Mouse (Mus musculus): ENCODE data around the gene Mdh1. TPM values are rescaled to one million over a fixed set of nuclear protein-coding genes. Genes with fewer than 3 reads are reported as not detected.
A peak's percentile ranks its signal among the peaks of the same experiment; 100 is the strongest.

The Mdh1 gene
- polyA plus RNA-seq, 1 experiment from 2014 or later = 204 TPM

DNA sequence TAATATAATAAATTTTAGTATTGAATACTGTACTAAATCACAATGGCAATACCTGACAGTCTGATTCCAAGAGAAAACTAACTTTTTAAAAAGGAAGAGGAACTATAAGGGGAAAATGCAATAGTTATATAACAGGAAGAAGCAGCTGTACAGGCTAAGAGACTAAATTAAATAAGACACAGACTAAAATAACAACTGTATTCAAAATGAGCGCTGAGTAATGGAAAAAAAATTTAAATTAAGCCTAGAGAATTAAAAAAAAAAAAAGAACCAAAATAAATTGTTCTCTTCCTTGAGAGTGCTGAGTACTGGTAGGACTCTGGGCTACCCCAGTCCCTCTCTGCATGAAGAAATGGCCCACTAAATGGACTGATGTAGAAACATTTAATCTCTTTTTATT is 4.4 kb downstream of the Mdh1 start:
- Histone ChIP-seq H3K36me3 (ENCODE audit: control insufficient read depth, insufficient read depth) (no peaks in the 10 kb centered on the region; the same call in none of the 2 replicates), H3K4me1 (ENCODE audit: control insufficient read depth, low read depth, low read length) (peaks cover 13% of the 10 kb centered on the region), H3K4me2 (ENCODE audit: low read depth, low read length) (no peak overlapping the region), H3K4me3 (ENCODE audit: low read depth, low read length) (no peak overlapping the region), H3K9me3 (replicated peaks; ENCODE audit: control insufficient read depth, low read length) (no peaks in the 10 kb centered on the region), H3K27me3 (ENCODE audit: control insufficient read depth, insufficient read depth, low read depth, low read length) (no peaks in the 10 kb centered on the region), H3K27ac (ENCODE audit: low read length) (no peak overlapping the region), H3K9ac (ENCODE audit: low read depth, low read length) (no peak overlapping the region)
- WGBS (ENCODE audit: insufficient replicate concordance) = 59% methylated on average over 1 of the region's 1 CpGs
- ATAC-seq (ENCODE audit: low read depth) = no peak

DNA sequence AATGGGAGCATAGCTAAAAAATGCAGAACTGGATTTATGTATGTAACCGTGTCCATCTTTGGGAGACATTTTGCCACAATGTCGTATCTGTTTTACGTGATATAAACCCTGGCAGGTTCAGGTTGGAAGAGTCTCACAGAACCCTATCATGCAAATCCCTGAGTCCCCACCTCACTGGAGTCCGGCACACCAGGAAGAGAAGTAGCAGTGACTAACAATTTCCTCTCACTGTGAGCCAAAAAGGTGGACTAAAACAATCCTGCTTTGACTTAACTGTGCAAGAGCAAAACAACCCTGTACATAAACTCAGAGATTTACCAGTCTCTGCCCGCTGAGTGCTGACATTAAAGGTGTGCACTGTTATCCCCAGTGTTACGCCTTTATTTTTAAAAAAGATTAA is 5.2 kb downstream of the Mdh1 start:
- Histone ChIP-seq H3K36me3 (ENCODE audit: control insufficient read depth, insufficient read depth) (no peaks in the 10 kb centered on the region; the same call in none of the 2 replicates), H3K4me1 (ENCODE audit: control insufficient read depth, low read depth, low read length) (peaks cover 11% of the 10 kb centered on the region), H3K27ac (ENCODE audit: low read length) (no peak overlapping the region), H3K9me3 (replicated peaks; ENCODE audit: control insufficient read depth, low read length) (no peaks in the 10 kb centered on the region), H3K4me3 (ENCODE audit: low read depth, low read length) (no peak overlapping the region), H3K9ac (ENCODE audit: low read depth, low read length) (no peak overlapping the region), H3K27me3 (ENCODE audit: control insufficient read depth, insufficient read depth, low read depth, low read length) (no peaks in the 10 kb centered on the region), H3K4me2 (ENCODE audit: low read depth, low read length) (no peak overlapping the region)
- ATAC-seq (ENCODE audit: low read depth) = no peak
- 84% methylated on average over 6 of the region's 6 CpGs for WGBS (ENCODE audit: insufficient replicate concordance)

GRCm38 (mm10) chr11:21564681-21565405 is 7.3 kb downstream of the Mdh1 start:
- Histone ChIP-seq H3K9ac (ENCODE audit: low read depth, low read length) (no peak overlapping the region), H3K36me3 (ENCODE audit: control insufficient read depth, insufficient read depth) (no peaks in the 10 kb centered on the region; the same call in none of the 2 replicates), H3K27me3 (ENCODE audit: control insufficient read depth, insufficient read depth, low read depth, low read length) (no peaks in the 10 kb centered on the region), H3K4me3 (ENCODE audit: low read depth, low read length) (no peak overlapping the region), H3K4me1 (ENCODE audit: control insufficient read depth, low read depth, low read length) (peaks cover 7% of the 10 kb centered on the region), H3K4me2 (ENCODE audit: low read depth, low read length) (no peak overlapping the region), H3K9me3 (replicated peaks; ENCODE audit: control insufficient read depth, low read length) (no peaks in the 10 kb centered on the region), H3K27ac (ENCODE audit: low read length) (no peak overlapping the region)
- ATAC-seq (ENCODE audit: low read depth) = no peak
- WGBS (ENCODE audit: insufficient replicate concordance) = 74% methylated on average over 9 of the region's 9 CpGs

GRCm38 (mm10) chr11:21563617-21564325 is 8.4 kb downstream of the Mdh1 start:
- peaks cover 2% of the 10 kb centered on the region for H3K36me3 ChIP-seq (ENCODE audit: control insufficient read depth, insufficient read depth)
- no peaks in the 10 kb centered on the region for H3K9me3 ChIP-seq (replicated peaks; ENCODE audit: control insufficient read depth, low read length)

DNA sequence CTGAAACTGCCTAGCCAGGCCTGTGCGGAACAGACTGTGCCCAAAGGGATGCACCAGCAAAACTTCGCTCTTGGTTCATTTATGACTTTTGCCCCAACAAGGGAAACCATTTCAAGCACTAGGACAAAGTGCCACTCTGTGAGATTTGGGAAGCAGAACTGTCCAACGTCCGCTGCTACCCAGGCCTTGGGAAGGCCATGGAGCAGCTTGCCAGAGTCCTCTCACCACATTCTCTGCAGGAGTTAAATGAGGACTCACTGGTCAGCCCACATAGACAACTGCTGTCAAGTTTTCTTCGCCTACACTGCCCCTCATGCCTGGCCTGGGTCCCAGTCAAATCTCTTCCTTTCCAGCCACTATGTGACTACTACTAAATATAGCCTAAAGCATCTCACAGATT is 10.8 kb downstream of the Mdh1 start:
- 68% methylated on average over 5 of the region's 5 CpGs for WGBS (ENCODE audit: insufficient replicate concordance)
- no peaks in the 10 kb centered on the region for H3K9me3 ChIP-seq (replicated peaks; ENCODE audit: control insufficient read depth, low read length)
- no peak overlapping the region for H3K4me3 ChIP-seq (ENCODE audit: low read depth, low read length)
- peaks cover 2% of the 10 kb centered on the region for H3K36me3 ChIP-seq (ENCODE audit: control insufficient read depth, insufficient read depth)
- no peak overlapping the region for H3K4me2 ChIP-seq (ENCODE audit: low read depth, low read length)
- no peak overlapping the region for H3K9ac ChIP-seq (ENCODE audit: low read depth, low read length)
- no peak for ATAC-seq (ENCODE audit: low read depth)
- H3K27ac ChIP-seq (ENCODE audit: low read length) = no peak overlapping the region
- no peaks in the 10 kb centered on the region for H3K4me1 ChIP-seq (ENCODE audit: control insufficient read depth, low read depth, low read length)
- H3K27me3 ChIP-seq (ENCODE audit: control insufficient read depth, insufficient read depth, low read depth, low read length) = no peaks in the 10 kb centered on the region

More at GRCm38 (mm10) chr11:21563617-21564325, 8.4 kb downstream of the Mdh1 start:
- no peak overlapping the region for H3K4me2 ChIP-seq (ENCODE audit: low read depth, low read length)
- no peak overlapping the region for H3K4me3 ChIP-seq (ENCODE audit: low read depth, low read length)
- ATAC-seq (ENCODE audit: low read depth) = no peak
- peaks cover 2% of the 10 kb centered on the region for H3K4me1 ChIP-seq (ENCODE audit: control insufficient read depth, low read depth, low read length)
- H3K27me3 ChIP-seq (ENCODE audit: control insufficient read depth, insufficient read depth, low read depth, low read length) = no peaks in the 10 kb centered on the region
- H3K27ac ChIP-seq (ENCODE audit: low read length) = no peak overlapping the region
- H3K9ac ChIP-seq (ENCODE audit: low read depth, low read length) = no peak overlapping the region
- WGBS (ENCODE audit: insufficient replicate concordance) = 56% methylated on average over 4 of the region's 4 CpGs

GRCm38 (mm10) chr11:21559727-21560126 is 12.4 kb downstream of the Mdh1 start:
- no peak overlapping the region for H3K9ac ChIP-seq (ENCODE audit: low read depth, low read length)
- H3K36me3 ChIP-seq (ENCODE audit: control insufficient read depth, insufficient read depth) = peaks cover 2% of the 10 kb centered on the region
- no peaks in the 10 kb centered on the region for H3K27me3 ChIP-seq (ENCODE audit: control insufficient read depth, insufficient read depth, low read depth, low read length)
- H3K4me2 ChIP-seq (ENCODE audit: low read depth, low read length) = no peak overlapping the region
- no peaks in the 10 kb centered on the region for H3K4me1 ChIP-seq (ENCODE audit: control insufficient read depth, low read depth, low read length)
- 69% methylated on average over 11 of the region's 11 CpGs for WGBS (ENCODE audit: insufficient replicate concordance)
- no peak overlapping the region for H3K27ac ChIP-seq (ENCODE audit: low read length)
- no peaks in the 10 kb centered on the region for H3K9me3 ChIP-seq (replicated peaks; ENCODE audit: control insufficient read depth, low read length)
- no peak overlapping the region for H3K4me3 ChIP-seq (ENCODE audit: low read depth, low read length)
- no peak for ATAC-seq (ENCODE audit: low read depth)

- Histone ChIP-seq H3K27me3 (ENCODE audit: control insufficient read depth, insufficient read depth, low read depth, low read length) (no peaks in the 10 kb centered on the region), H3K4me3 (ENCODE audit: low read depth, low read length) (no peak overlapping the region), H3K36me3 (ENCODE audit: control insufficient read depth, insufficient read depth) (no peaks in the 10 kb centered on the region), H3K9me3 (replicated peaks; ENCODE audit: control insufficient read depth, low read length) (no peaks in the 10 kb centered on the region), H3K4me1 (ENCODE audit: control insufficient read depth, low read depth, low read length) (no peaks in the 10 kb centered on the region; the same call in none of the 2 replicates), H3K9ac (ENCODE audit: low read depth, low read length) (no peak overlapping the region), H3K4me2 (ENCODE audit: low read depth, low read length) (no peak overlapping the region), H3K27ac (ENCODE audit: low read length) (no peak overlapping the region)
- no peak for ATAC-seq (ENCODE audit: low read depth)
- WGBS (ENCODE audit: insufficient replicate concordance) = 17% methylated on average over 3 of the region's 3 CpGs
These were observed 20.1 kb downstream of the Mdh1 start for GRCm38 (mm10) chr11:21552049-21552448.

- no peaks in the 10 kb centered on the region for H3K27me3 ChIP-seq (ENCODE audit: control insufficient read depth, insufficient read depth, low read depth, low read length)
- H3K9me3 ChIP-seq (replicated peaks; ENCODE audit: control insufficient read depth, low read length) = no peaks in the 10 kb centered on the region
- peak; percentile 41; the same call in 1 of the 2 replicates for ATAC-seq (ENCODE audit: low read depth)
- peak overlapping the region; percentile 54 for H3K4me2 ChIP-seq (ENCODE audit: low read depth, low read length)
- 67% methylated on average over 12 of the region's 12 CpGs for WGBS (ENCODE audit: insufficient replicate concordance)
- no peaks in the 10 kb centered on the region for H3K36me3 ChIP-seq (ENCODE audit: control insufficient read depth, insufficient read depth)
- peak overlapping the region; percentile 43 for H3K4me3 ChIP-seq (ENCODE audit: low read depth, low read length)
- H3K9ac ChIP-seq (ENCODE audit: low read depth, low read length) = no peak overlapping the region
- no peak overlapping the region for H3K27ac ChIP-seq (ENCODE audit: low read length)
- no peaks in the 10 kb centered on the region; the same call in none of the 2 replicates for H3K4me1 ChIP-seq (ENCODE audit: control insufficient read depth, low read depth, low read length)
These were observed 21.7 kb downstream of the Mdh1 start for GRCm38 (mm10) chr11:21550222-21551173.
